Mouse (Mus musculus): Measurements from ENCODE around the gene Phyhd1. TPM values are rescaled to one million over a fixed set of nuclear protein-coding genes. Genes with fewer than 3 reads are reported as not detected.
A peak's percentile ranks its signal among the peaks of the same experiment; 100 is the strongest.

Gene Phyhd1
- polyA plus RNA-seq, 1 experiment from 2014 or later: 2.9 TPM

DNA sequence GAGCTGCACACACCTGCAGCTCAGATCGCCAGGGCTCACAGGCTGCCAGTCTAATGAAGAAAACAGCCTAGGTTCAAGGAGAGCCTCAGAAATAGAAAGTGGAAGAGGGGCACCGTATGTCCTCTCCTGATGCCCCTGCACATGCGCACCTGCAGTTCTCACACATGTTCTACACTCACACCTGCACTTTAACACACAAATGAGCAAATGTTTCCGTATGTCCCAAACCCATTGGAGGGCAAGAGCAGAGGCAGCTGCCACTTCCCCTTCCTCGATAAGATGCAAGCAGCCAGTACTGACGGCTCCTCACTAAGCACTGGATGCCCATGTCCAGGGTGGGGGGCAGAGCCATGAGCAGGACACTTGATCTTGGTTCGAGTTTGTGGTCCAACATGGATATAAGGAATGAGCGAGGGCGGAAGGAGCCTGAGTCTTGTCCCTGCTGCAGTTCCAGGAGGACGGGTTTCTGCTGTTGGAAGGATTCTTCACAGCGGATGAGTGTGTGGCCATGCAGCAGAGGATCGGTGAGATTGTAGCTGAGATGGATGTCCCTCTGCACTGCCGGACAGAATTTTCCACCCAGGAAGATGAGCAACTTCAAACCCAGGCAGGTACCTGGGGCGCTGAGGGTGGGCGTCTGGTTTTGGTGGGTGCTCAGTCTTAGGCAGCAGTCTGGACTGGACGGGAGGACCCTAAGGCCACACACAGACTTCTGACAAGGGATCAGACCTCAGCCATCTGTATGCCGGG lies 3.4 kb downstream of the Phyhd1 start:
- H3K27me3 ChIP-seq (ENCODE audit: control insufficient read depth, insufficient read depth, low read length): no peaks in the 10 kb centered on the region
- no peak overlapping the region for H3K4me3 ChIP-seq (ENCODE audit: low read depth, low read length)
- no peaks in the 10 kb centered on the region for H3K9me3 ChIP-seq (ENCODE audit: control insufficient read depth, low read length)
- peaks cover 2% of the 10 kb centered on the region; the same call in 1 of the 2 replicates for H3K36me3 ChIP-seq (ENCODE audit: control insufficient read depth, insufficient read depth, low read length)
- no peak overlapping the region for H3K27ac ChIP-seq (ENCODE audit: low read depth, low read length)
- DNase-seq (ENCODE audit: low spot score, missing footprints) (no peak), ATAC-seq (ENCODE audit: low FRiP score) (no peak)
- 87% methylated on average over 17 of the region's 17 CpGs for WGBS
- no peak overlapping the region for H3K9ac ChIP-seq (ENCODE audit: low read length)
- peaks cover 7% of the 10 kb centered on the region for H3K4me1 ChIP-seq (ENCODE audit: control insufficient read depth, insufficient read depth, low read length)
- H3K4me2 ChIP-seq: no peak overlapping the region

DNA sequence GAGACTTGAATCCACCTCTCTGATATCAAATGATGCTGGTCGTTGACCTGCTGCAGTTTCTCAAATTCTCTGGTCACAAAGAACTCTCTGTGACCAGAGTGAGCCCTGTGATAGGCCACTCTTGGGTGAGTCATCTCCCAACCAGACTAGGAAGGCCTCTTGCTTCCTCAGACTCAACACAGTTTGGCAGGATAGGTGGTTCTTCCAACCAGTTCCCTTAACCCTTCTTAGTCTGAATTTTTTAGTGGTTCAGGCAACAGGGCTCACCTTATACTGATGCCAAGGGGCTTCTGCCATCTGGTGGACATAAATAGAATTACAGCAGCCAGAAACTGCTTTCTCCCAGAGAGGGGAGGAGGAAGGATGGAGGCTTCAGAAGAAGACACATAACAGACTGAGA lies 4.1 kb downstream of the Phyhd1 start:
- Histone ChIP-seq H3K27ac (ENCODE audit: low read depth, low read length) (no peak overlapping the region), H3K36me3 (ENCODE audit: control insufficient read depth, insufficient read depth, low read length) (no peaks in the 10 kb centered on the region), H3K9ac (ENCODE audit: low read length) (no peak overlapping the region), H3K9me3 (ENCODE audit: control insufficient read depth, low read length) (no peaks in the 10 kb centered on the region), H3K4me3 (ENCODE audit: low read depth, low read length) (no peak overlapping the region), H3K4me2 (no peak overlapping the region), H3K27me3 (ENCODE audit: control insufficient read depth, insufficient read depth, low read length) (no peaks in the 10 kb centered on the region), H3K4me1 (ENCODE audit: control insufficient read depth, insufficient read depth, low read length) (peaks cover 7% of the 10 kb centered on the region)
- peak; percentile 40 for ATAC-seq (ENCODE audit: low FRiP score)
- 58% methylated on average over 1 of the region's 1 CpGs for WGBS
- peak; percentile 92 for DNase-seq (ENCODE audit: low spot score, missing footprints)

GRCm38 (mm10) chr2:30280743-30281142 lies 14.7 kb downstream of the Phyhd1 start, which contains the start of gene Gm28038:
Gene Gm28038 (plus strand): TSS chr2:30281043.
- Histone ChIP-seq H3K27ac (ENCODE audit: low read depth, low read length) (no peak within 1 kb of the TSS), H3K4me2 (no peak within 1 kb of the TSS), H3K9ac (ENCODE audit: low read length) (no peak within 1 kb of the TSS), H3K9me3 (ENCODE audit: control insufficient read depth, low read length) (no peaks in the 10 kb centered on the region), H3K4me3 (ENCODE audit: low read depth, low read length) (no peak within 1 kb of the TSS), H3K27me3 (ENCODE audit: control insufficient read depth, insufficient read depth, low read length) (no peaks in the 10 kb centered on the region), H3K4me1 (ENCODE audit: control insufficient read depth, insufficient read depth, low read length) (peaks cover 8% of the 10 kb centered on the region), H3K36me3 (ENCODE audit: control insufficient read depth, insufficient read depth, low read length) (no peaks in the 10 kb centered on the region)
- 91% methylated on average over 11 of the region's 11 CpGs for WGBS
- no peak for ATAC-seq (ENCODE audit: low FRiP score)
- DNase-seq (ENCODE audit: low spot score, missing footprints): no peak

- DNase-seq (ENCODE audit: low spot score, missing footprints) (no peak), ATAC-seq (ENCODE audit: low FRiP score) (no peak)
- 84% methylated on average over 3 of the region's 3 CpGs for WGBS
- Histone ChIP-seq H3K4me2 (no peak overlapping the region), H3K27me3 (ENCODE audit: control insufficient read depth, insufficient read depth, low read length) (no peaks in the 10 kb centered on the region), H3K27ac (ENCODE audit: low read depth, low read length) (no peak overlapping the region), H3K4me1 (ENCODE audit: control insufficient read depth, insufficient read depth, low read length) (peaks cover 8% of the 10 kb centered on the region), H3K9me3 (ENCODE audit: control insufficient read depth, low read length) (no peaks in the 10 kb centered on the region), H3K4me3 (ENCODE audit: low read depth, low read length) (no peak overlapping the region), H3K36me3 (ENCODE audit: control insufficient read depth, insufficient read depth, low read length) (no peaks in the 10 kb centered on the region), H3K9ac (ENCODE audit: low read length) (no peak overlapping the region)
Measured at GRCm38 (mm10) chr2:30281651-30282050, 15.6 kb downstream of the Phyhd1 start.

DNA sequence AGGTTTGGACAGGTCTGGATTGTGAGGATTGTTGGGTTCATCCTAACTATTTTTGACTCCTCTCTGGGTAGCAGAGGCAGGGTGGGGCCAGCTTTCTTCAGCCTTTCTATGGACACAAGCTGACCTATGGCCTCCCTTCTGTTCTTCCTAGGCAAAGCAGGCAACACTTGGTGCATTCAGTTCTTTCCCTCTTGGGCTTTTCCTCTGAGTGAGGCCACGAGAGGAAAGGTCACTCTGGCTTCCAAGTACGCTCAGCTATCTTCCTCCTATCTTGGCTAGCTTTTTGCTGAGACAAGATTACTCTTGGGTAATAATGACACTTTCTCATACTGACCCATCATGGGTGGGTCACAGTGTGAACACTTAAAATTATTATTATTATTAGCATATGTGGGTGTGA lies 17.2 kb downstream of the Phyhd1 start:
- no peaks in the 10 kb centered on the region for H3K27me3 ChIP-seq (ENCODE audit: control insufficient read depth, insufficient read depth, low read length)
- no peak overlapping the region for H3K4me2 ChIP-seq
- DNase-seq (ENCODE audit: low spot score, missing footprints) (no peak), ATAC-seq (ENCODE audit: low FRiP score) (no peak)
- H3K4me1 ChIP-seq (ENCODE audit: control insufficient read depth, insufficient read depth, low read length): peaks cover 18% of the 10 kb centered on the region
- H3K9ac ChIP-seq (ENCODE audit: low read length): no peak overlapping the region
- H3K27ac ChIP-seq (ENCODE audit: low read depth, low read length): no peak overlapping the region
- WGBS: 85% methylated on average over 2 of the region's 2 CpGs
- 0 out of 2 replicates have a peak, but pooled peaks cover under 1% of the 10 kb centered on the region for H3K36me3 ChIP-seq (ENCODE audit: control insufficient read depth, insufficient read depth, low read length)
- no peak overlapping the region for H3K4me3 ChIP-seq (ENCODE audit: low read depth, low read length)
- H3K9me3 ChIP-seq (ENCODE audit: control insufficient read depth, low read length): no peaks in the 10 kb centered on the region

GRCm38 (mm10) chr2:30285004-30285403 lies 19.0 kb downstream of the Phyhd1 start:
- DNase-seq (ENCODE audit: low spot score, missing footprints): no peak
- WGBS: 88% methylated on average over 5 of the region's 5 CpGs
- Histone ChIP-seq H3K4me1 (ENCODE audit: control insufficient read depth, insufficient read depth, low read length) (peaks cover 18% of the 10 kb centered on the region), H3K27ac (ENCODE audit: low read depth, low read length) (no peak overlapping the region), H3K4me3 (ENCODE audit: low read depth, low read length) (peak overlapping the region; percentile 92), H3K4me2 (peak overlapping the region; percentile 91), H3K9ac (ENCODE audit: low read length) (no peak overlapping the region), H3K27me3 (ENCODE audit: control insufficient read depth, insufficient read depth, low read length) (no peaks in the 10 kb centered on the region), H3K36me3 (ENCODE audit: control insufficient read depth, insufficient read depth, low read length) (0 out of 2 replicates have a peak, but pooled peaks cover 3% of the 10 kb centered on the region), H3K9me3 (ENCODE audit: control insufficient read depth, low read length) (no peaks in the 10 kb centered on the region)
- ATAC-seq (ENCODE audit: low FRiP score): no peak

DNA sequence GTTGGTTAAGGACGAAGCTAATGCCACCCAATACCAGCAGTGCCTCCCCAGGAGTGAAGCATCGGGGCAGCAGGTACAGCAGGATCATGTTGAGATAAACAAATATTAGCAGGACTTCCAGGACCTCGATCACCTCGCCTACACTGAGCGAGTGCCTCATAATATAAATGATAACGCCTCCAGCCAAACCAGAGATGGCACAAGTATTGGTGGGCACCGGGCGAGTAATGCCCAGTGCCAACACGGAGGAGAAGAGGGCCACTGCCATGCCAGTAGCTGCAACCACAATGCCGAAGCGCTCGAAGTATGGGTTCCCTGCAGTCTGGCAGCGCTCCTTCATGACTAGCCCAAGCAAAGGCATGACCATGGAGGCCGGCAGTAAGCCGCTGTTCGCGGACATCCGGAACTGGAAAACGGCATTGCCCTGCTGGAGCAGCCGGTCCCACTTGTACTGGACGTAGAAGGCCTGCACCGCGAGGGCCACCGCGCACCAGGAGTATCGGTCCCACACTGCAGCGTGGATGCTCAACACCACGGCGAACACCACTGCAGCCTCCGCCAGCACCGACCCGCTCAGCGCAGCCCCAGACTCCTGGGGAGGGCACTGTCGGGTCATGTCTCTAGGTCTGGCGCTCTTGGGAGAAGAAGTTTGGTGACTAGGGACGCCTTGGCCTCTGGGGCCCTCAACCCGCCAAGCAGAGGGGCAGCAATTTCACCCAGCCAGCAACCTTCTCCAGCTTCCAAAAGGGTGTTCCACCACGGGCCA lies 19.6 kb downstream of the Phyhd1 start:
- H3K4me1 ChIP-seq (ENCODE audit: control insufficient read depth, insufficient read depth, low read length): peaks cover 18% of the 10 kb centered on the region
- no peaks in the 10 kb centered on the region for H3K9me3 ChIP-seq (ENCODE audit: control insufficient read depth, low read length)
- H3K27me3 ChIP-seq (ENCODE audit: control insufficient read depth, insufficient read depth, low read length): no peaks in the 10 kb centered on the region
- no peak overlapping the region for H3K27ac ChIP-seq (ENCODE audit: low read depth, low read length)
- DNase-seq (ENCODE audit: low spot score, missing footprints): no peak
- peak overlapping the region; percentile 92 for H3K9ac ChIP-seq (ENCODE audit: low read length)
- peak; percentile 72 for ATAC-seq (ENCODE audit: low FRiP score)
- WGBS: 16% methylated on average over 36 of the region's 38 CpGs
- 0 out of 2 replicates have a peak, but pooled peaks cover 3% of the 10 kb centered on the region for H3K36me3 ChIP-seq (ENCODE audit: control insufficient read depth, insufficient read depth, low read length)
- peak overlapping the region; percentile 91 for H3K4me2 ChIP-seq
- peak overlapping the region; percentile 92 for H3K4me3 ChIP-seq (ENCODE audit: low read depth, low read length)

GRCm38 (mm10) chr2:30286192-30287026 lies 20.4 kb downstream of the Phyhd1 start, which contains the start of the genes Dolk and Nup188:
Gene Dolk (minus strand): TSS chr2:30286334.
Gene Nup188 (plus strand): TSS chr2:30286397.
- peak within 1 kb of the TSS; percentile 91 for H3K4me2 ChIP-seq
- H3K27ac ChIP-seq (ENCODE audit: low read depth, low read length): 0 out of 2 replicates have a peak within 1 kb of the TSS, but pooled peaks have one; percentile 32
- peak within 1 kb of the TSS; percentile 92 for H3K4me3 ChIP-seq (ENCODE audit: low read depth, low read length)
- H3K9ac ChIP-seq (ENCODE audit: low read length): peak within 1 kb of the TSS; percentile 92
- peak; percentile 100 for DNase-seq (ENCODE audit: low spot score, missing footprints)
- peaks cover 18% of the 10 kb centered on the region for H3K4me1 ChIP-seq (ENCODE audit: control insufficient read depth, insufficient read depth, low read length)
- under 1% methylated on average over 64 of the region's 68 CpGs for whole genome bisulfite sequencing
- H3K27me3 ChIP-seq (ENCODE audit: control insufficient read depth, insufficient read depth, low read length): no peaks in the 10 kb centered on the region
- H3K9me3 ChIP-seq (ENCODE audit: control insufficient read depth, low read length): no peaks in the 10 kb centered on the region
- peak; percentile 95 for ATAC-seq (ENCODE audit: low FRiP score)
- H3K36me3 ChIP-seq (ENCODE audit: control insufficient read depth, insufficient read depth, low read length): 0 out of 2 replicates have a peak, but pooled peaks cover 3% of the 10 kb centered on the region

All from midbrain, embryonic 11.5 days (tissue).